Mouse (Mus musculus): ENCODE data around the gene Bst2. TPM values are rescaled to one million over a fixed set of nuclear protein-coding genes. Genes with fewer than 3 reads are reported as not detected.
A peak's percentile ranks its signal among the peaks of the same experiment; 100 is the strongest.

The Bst2 gene
- total and polyA plus RNA-seq, 2 experiments from 2014 or later, result 14.4 to 21.0 TPM

DNA sequence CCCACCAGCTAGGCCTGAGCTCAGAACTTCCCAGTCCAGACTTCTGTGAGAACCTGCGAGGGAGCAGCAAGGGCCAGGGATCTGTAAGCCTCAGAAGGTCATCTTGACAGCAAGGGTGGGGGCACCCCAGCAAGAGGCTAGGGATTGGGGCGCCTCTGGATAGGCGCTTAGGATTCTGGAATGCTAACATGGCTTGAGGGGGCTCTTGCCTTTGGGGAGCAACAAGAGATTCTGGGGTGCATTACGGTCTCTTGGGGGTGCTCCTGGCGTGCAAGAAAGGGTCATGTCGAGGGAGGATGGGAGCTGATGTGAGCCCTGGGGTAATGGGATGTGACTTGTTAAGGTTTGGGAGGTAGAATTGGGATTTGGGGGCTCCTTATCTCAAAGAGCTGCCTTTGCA is 31.7 kb upstream of the Bst2 start:
- WGBS, result 14% methylated on average over 6 of the region's 6 CpGs

DNA sequence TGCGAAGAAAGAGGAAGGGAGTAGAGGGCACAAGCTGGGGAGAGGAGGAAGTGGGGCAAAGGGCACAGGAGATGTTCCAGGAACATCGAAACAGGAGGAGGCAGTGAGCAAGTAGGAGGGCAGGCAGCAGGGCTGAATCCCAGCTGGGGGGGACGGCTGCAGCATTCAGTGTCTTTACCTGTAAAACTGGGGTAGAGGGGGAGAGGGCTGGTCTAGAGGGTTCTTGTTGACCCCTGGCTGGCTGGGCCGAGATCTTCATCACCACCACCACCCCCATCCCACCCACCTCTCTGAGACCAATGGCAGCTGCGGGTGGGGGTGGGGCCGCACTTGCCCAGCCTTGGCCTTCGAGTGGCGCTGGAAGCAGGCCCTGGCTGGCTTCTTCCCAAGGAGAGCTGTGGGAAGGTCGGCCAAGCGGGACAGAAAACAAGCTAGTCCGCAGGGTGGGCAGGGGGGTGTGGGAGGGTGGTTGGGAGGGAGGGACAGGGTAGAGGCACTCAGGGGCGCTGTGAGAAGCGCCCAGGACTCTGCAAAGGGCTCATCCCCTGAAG is 31.2 kb upstream of the Bst2 start, which contains the start of gene Slc27a1:
Slc27a1 (plus strand) TSS at position 496 of the 551 bp plus-strand sequence.
- Histone ChIP-seq H3K27ac (peak within 1 kb of the TSS; percentile 91), H3K4me2 (ENCODE audit: low read depth, low read length) (peak within 1 kb of the TSS; percentile 68), H3K4me1 (ENCODE audit: insufficient read depth, low read length) (peaks cover 10% of the 10 kb centered on the region), H3K27me3 (ENCODE audit: insufficient read depth, low read length) (no peaks in the 10 kb centered on the region), H3K36me3 (ENCODE audit: insufficient read depth, low read length) (no peaks in the 10 kb centered on the region), H3K4me3 (ENCODE audit: low read length) (peak within 1 kb of the TSS; percentile 66), H3K9me3 (ENCODE audit: low read length) (no peaks in the 10 kb centered on the region), H3K9ac (replicated peaks; ENCODE audit: low read length) (peak within 1 kb of the TSS; percentile 62)
- ATAC-seq, result peak; percentile 14; the same call in 1 of the 2 replicates
- peak; percentile 86 for DNase-seq (ENCODE audit: low spot score)
- 11% methylated on average over 13 of the region's 13 CpGs for WGBS
- no peak for TF ChIP-seq CTCF (IDR thresholded peaks at IDR 0.05; ENCODE audit: low read depth)

More for the DNA sequence above, 31.7 kb upstream of the Bst2 start:
- H3K36me3 ChIP-seq (ENCODE audit: insufficient read depth, low read length), result no peaks in the 10 kb centered on the region
- H3K4me2 ChIP-seq (ENCODE audit: low read depth, low read length), result peak overlapping the region; percentile 68
- no peak for DNase-seq (ENCODE audit: low spot score)
- H3K4me3 ChIP-seq (ENCODE audit: low read length), result peak overlapping the region; percentile 66
- H3K9me3 ChIP-seq (ENCODE audit: low read length), result no peaks in the 10 kb centered on the region
- no peak for TF ChIP-seq CTCF (IDR thresholded peaks at IDR 0.05; ENCODE audit: low read depth)
- no peaks in the 10 kb centered on the region for H3K27me3 ChIP-seq (ENCODE audit: insufficient read depth, low read length)
- peak overlapping the region; percentile 62 for H3K9ac ChIP-seq (replicated peaks; ENCODE audit: low read length)
- ATAC-seq, result no peak
- H3K4me1 ChIP-seq (ENCODE audit: insufficient read depth, low read length), result peaks cover 10% of the 10 kb centered on the region
- H3K27ac ChIP-seq, result peak overlapping the region; percentile 91

- Histone ChIP-seq H3K4me1 (ENCODE audit: insufficient read depth, low read length) (peaks cover 12% of the 10 kb centered on the region), H3K27me3 (ENCODE audit: insufficient read depth, low read length) (0 out of 2 replicates have a peak, but pooled peaks cover under 1% of the 10 kb centered on the region), H3K36me3 (ENCODE audit: insufficient read depth, low read length) (no peaks in the 10 kb centered on the region), H3K9me3 (ENCODE audit: low read length) (no peaks in the 10 kb centered on the region), H3K4me3 (ENCODE audit: low read length) (no peak overlapping the region), H3K27ac (peak overlapping the region; percentile 91; the same call in 1 of the 2 replicates), H3K9ac (replicated peaks; ENCODE audit: low read length) (0 out of 2 replicates have a peak overlapping the region, but pooled peaks have one; percentile 3), H3K4me2 (ENCODE audit: low read depth, low read length) (no peak overlapping the region)
- TF ChIP-seq CTCF (IDR thresholded peaks at IDR 0.05; ENCODE audit: low read depth), result no peak
- WGBS, result 71% methylated on average over 7 of the region's 7 CpGs
- no peak for DNase-seq (ENCODE audit: low spot score)
- ATAC-seq, result no peak
Observed at GRCm38 (mm10) chr8:71567587-71567986, 30.3 kb upstream of the Bst2 start.

- 76% methylated on average over 3 of the region's 3 CpGs for WGBS
- H3K9me3 ChIP-seq (ENCODE audit: low read length), result no peaks in the 10 kb centered on the region
- no peak within 1 kb of the TSS for H3K4me3 ChIP-seq (ENCODE audit: low read length)
- no peaks in the 10 kb centered on the region for H3K36me3 ChIP-seq (ENCODE audit: insufficient read depth, low read length)
- H3K27me3 ChIP-seq (ENCODE audit: insufficient read depth, low read length), result peaks cover 9% of the 10 kb centered on the region; the same call in 1 of the 2 replicates
- peaks cover 6% of the 10 kb centered on the region for H3K4me1 ChIP-seq (ENCODE audit: insufficient read depth, low read length)
- no peak for DNase-seq (ENCODE audit: low spot score)
- no peak within 1 kb of the TSS for H3K9ac ChIP-seq (replicated peaks; ENCODE audit: low read length)
- H3K27ac ChIP-seq, result peak within 1 kb of the TSS; percentile 91; the same call in 1 of the 2 replicates
- no peak for ATAC-seq
- no peak for TF ChIP-seq CTCF (IDR thresholded peaks at IDR 0.05; ENCODE audit: low read depth)
- no peak within 1 kb of the TSS for H3K4me2 ChIP-seq (ENCODE audit: low read depth, low read length)
Observed at GRCm38 (mm10) chr8:71566501-71566900, 29.2 kb upstream of the Bst2 start, which contains the start of gene Nxnl1. Nxnl1 (minus strand) TSS chr8:71566601.

- H3K36me3 ChIP-seq (ENCODE audit: insufficient read depth, low read length), result no peaks in the 10 kb centered on the region
- peak; percentile 46 for TF ChIP-seq CTCF (IDR thresholded peaks at IDR 0.05; ENCODE audit: low read depth)
- DNase-seq (ENCODE audit: low spot score) (no peak), ATAC-seq (no peak)
- peaks cover 4% of the 10 kb centered on the region for H3K4me1 ChIP-seq (ENCODE audit: insufficient read depth, low read length)
- no peak overlapping the region for H3K4me2 ChIP-seq (ENCODE audit: low read depth, low read length)
- no peaks in the 10 kb centered on the region for H3K9me3 ChIP-seq (ENCODE audit: low read length)
- no peak overlapping the region for H3K27ac ChIP-seq
- no peak overlapping the region for H3K4me3 ChIP-seq (ENCODE audit: low read length)
- no peak overlapping the region for H3K9ac ChIP-seq (replicated peaks; ENCODE audit: low read length)
- WGBS, result 91% methylated on average over 4 of the region's 4 CpGs
- peaks cover 30% of the 10 kb centered on the region for H3K27me3 ChIP-seq (ENCODE audit: insufficient read depth, low read length)
Observed at GRCm38 (mm10) chr8:71563992-71564391, 26.7 kb upstream of the Bst2 start.

DNA sequence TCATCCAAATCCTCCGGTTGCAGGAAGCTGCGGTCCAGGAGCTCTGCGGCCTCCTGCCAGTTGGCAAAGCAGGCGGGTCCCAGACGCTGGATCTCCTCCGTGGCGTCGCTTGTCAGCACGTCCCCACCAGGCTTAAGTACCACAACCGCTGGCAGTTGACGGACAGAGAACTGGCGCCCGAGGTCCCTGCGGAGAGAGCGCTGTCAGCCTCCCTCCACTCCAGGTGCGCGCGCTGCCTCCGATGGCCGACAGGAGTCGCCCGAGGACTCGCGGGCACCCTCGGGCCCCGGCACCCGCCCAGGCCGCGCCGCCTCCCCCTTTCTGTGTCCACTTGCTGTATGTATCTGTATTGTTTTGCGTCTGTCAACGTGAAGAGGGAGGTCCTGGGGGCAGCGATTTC is 25.5 kb upstream of the Bst2 start:
- DNase-seq (ENCODE audit: low spot score) (peak; percentile 76), ATAC-seq (peak; percentile 28; the same call in 1 of the 2 replicates)
- peak; percentile 66 for TF ChIP-seq CTCF (IDR thresholded peaks at IDR 0.05; ENCODE audit: low read depth)
- peaks cover 43% of the 10 kb centered on the region for H3K27me3 ChIP-seq (ENCODE audit: insufficient read depth, low read length)
- peak overlapping the region; percentile 24 for H3K4me3 ChIP-seq (ENCODE audit: low read length)
- no peaks in the 10 kb centered on the region for H3K9me3 ChIP-seq (ENCODE audit: low read length)
- no peak overlapping the region for H3K9ac ChIP-seq (replicated peaks; ENCODE audit: low read length)
- under 1% methylated on average over 33 of the region's 33 CpGs for WGBS
- 0 out of 2 replicates have a peak, but pooled peaks cover 2% of the 10 kb centered on the region for H3K4me1 ChIP-seq (ENCODE audit: insufficient read depth, low read length)
- H3K27ac ChIP-seq, result no peak overlapping the region
- H3K36me3 ChIP-seq (ENCODE audit: insufficient read depth, low read length), result no peaks in the 10 kb centered on the region
- H3K4me2 ChIP-seq (ENCODE audit: low read depth, low read length), result peak overlapping the region; percentile 47

- H3K4me1 ChIP-seq (ENCODE audit: insufficient read depth, low read length), result 0 out of 2 replicates have a peak, but pooled peaks cover 2% of the 10 kb centered on the region
- 4% methylated on average over 15 of the region's 15 CpGs for WGBS
- no peak overlapping the region for H3K27ac ChIP-seq
- no peaks in the 10 kb centered on the region for H3K9me3 ChIP-seq (ENCODE audit: low read length)
- TF ChIP-seq CTCF (IDR thresholded peaks at IDR 0.05; ENCODE audit: low read depth), result peak; percentile 92
- no peaks in the 10 kb centered on the region for H3K36me3 ChIP-seq (ENCODE audit: insufficient read depth, low read length)
- peak; percentile 86 for DNase-seq (ENCODE audit: low spot score)
- no peak overlapping the region for H3K4me2 ChIP-seq (ENCODE audit: low read depth, low read length)
- peak; percentile 57; the same call in 1 of the 2 replicates for ATAC-seq
- peaks cover 55% of the 10 kb centered on the region for H3K27me3 ChIP-seq (ENCODE audit: insufficient read depth, low read length)
- H3K9ac ChIP-seq (replicated peaks; ENCODE audit: low read length), result no peak overlapping the region
- H3K4me3 ChIP-seq (ENCODE audit: low read length), result no peak overlapping the region
Observed at GRCm38 (mm10) chr8:71561401-71561800, 24.1 kb upstream of the Bst2 start.
